Mouse (Mus musculus) kidney, postnatal 0 days (tissue): Measurements from ENCODE around the gene Sorcs3. TPM values are rescaled to one million over a fixed set of nuclear protein-coding genes. Genes with fewer than 3 reads are reported as not detected.

Experiments
- ATAC-seq: fragments of 200-750 bp; cut with Nextera tagmentation; replicated peaks from 2 replicates; pipeline ENCODE4 v1.8.0; 2017; ENCODE audit warnings: low read depth, moderate number of reproducible peaks, moderate TSS enrichment, moderate library complexity; ENCODE audit not compliant: low FRiP score
- DNase-seq: peaks from one replicate; pipeline ENCODE4 v3.0.0-alpha.2; 2016; ENCODE audit warnings: low spot score
- H3K27ac ChIP-seq: fragments of 300-500 bp; sonication (generic); 2 replicates; pipeline ENCODE4 v1.5.1; 2014; ENCODE audit warnings: mild to moderate bottlenecking
- H3K27me3 ChIP-seq: fragments of 300-500 bp; sonication (generic); 2 replicates; pipeline ENCODE4 v1.6.1; 2014; ENCODE audit warnings: low read length, mixed read lengths; ENCODE audit not compliant: insufficient read depth
- H3K36me3 ChIP-seq: fragments of 300-500 bp; sonication (generic); 2 replicates; pipeline ENCODE4 v1.6.1; 2014; ENCODE audit warnings: low read length, mixed read lengths; ENCODE audit not compliant: insufficient read depth
- H3K4me1 ChIP-seq: fragments of 300-500 bp; sonication (generic); replicated peaks from 2 replicates; pipeline ENCODE4 v1.6.1; 2014; ENCODE audit warnings: antibody characterized with exemption, low read length, mixed read lengths; ENCODE audit not compliant: insufficient read depth
- H3K4me2 ChIP-seq: fragments of 300-500 bp; sonication (generic); 2 replicates; pipeline ENCODE4 v1.6.1; 2014; ENCODE audit warnings: mild to moderate bottlenecking, low read length, moderate library complexity, mixed read lengths
- H3K4me3 ChIP-seq: fragments of 300-500 bp; sonication (generic); replicated peaks from 2 replicates; pipeline ENCODE4 v1.5.1; 2014; ENCODE audit warnings: low read depth, low read length
- H3K9ac ChIP-seq: fragments of 300-500 bp; sonication (generic); 2 replicates; pipeline ENCODE4 v1.6.1; 2014; ENCODE audit warnings: low read depth, low read length
- H3K9me3 ChIP-seq: fragments of 300-500 bp; sonication (generic); replicated peaks from 2 replicates; pipeline ENCODE4 v1.6.1; 2016; ENCODE audit warnings: low read length, inconsistent platforms, mixed read lengths
- CTCF ChIP-seq: IDR thresholded peaks from 2 replicates; pipeline ENCODE4 v1.5.1; 2016; ENCODE audit warnings: antibody characterized with exemption, low read depth, mild to moderate bottlenecking, moderate library complexity
- WGBS: fragments of 180-500 bp; shearing (Covaris S2); extraction: QIAGEN DNeasy Blood & Tissue Kit; methylation state at CpG from one replicate; pipeline ENCODE4 v1.1.7; 2014; 5-methylcytosine and 5-hydroxymethylcytosine counted together
- polyA plus RNA-seq: library from polyadenylated mRNA; unstranded; fragments of >200 nt; fragmentation: Nextera tagmentation; extraction: Ambion mirVana; gene quantifications from 2 replicates; pipeline ENCODE4 v1.2.1, GENCODE M21; 2015

The Sorcs3 gene
- polyA plus RNA-seq, 1 experiment from 2014 or later, result 0.93 TPM

- TF ChIP-seq CTCF, result no peak
Measured at GRCm38 (mm10) chr19:48343442-48343841, 137.6 kb downstream of the Sorcs3 start.

GRCm38 (mm10) chr19:48347116-48347515, 141.3 kb downstream of the Sorcs3 start:
- no peak for TF ChIP-seq CTCF
- DNase-seq (no peak), ATAC-seq (no peak)
- Histone ChIP-seq H3K4me3 (no peak overlapping the region), H3K9me3 (no peaks in the 10 kb centered on the region), H3K9ac (no peak overlapping the region), H3K4me2 (no peak overlapping the region), H3K27ac (no peak overlapping the region), H3K36me3 (no peaks in the 10 kb centered on the region), H3K4me1 (no peaks in the 10 kb centered on the region), H3K27me3 (no peaks in the 10 kb centered on the region)
- 70% methylated on average over 5 of the region's 5 CpGs for WGBS

More at GRCm38 (mm10) chr19:48343442-48343841, 137.6 kb downstream of the Sorcs3 start:
- H3K27me3 ChIP-seq, result no peaks in the 10 kb centered on the region
- H3K4me2 ChIP-seq, result no peak overlapping the region
- H3K27ac ChIP-seq, result no peak overlapping the region
- no peaks in the 10 kb centered on the region for H3K36me3 ChIP-seq
- no peaks in the 10 kb centered on the region for H3K9me3 ChIP-seq
- H3K9ac ChIP-seq, result no peak overlapping the region
- H3K4me1 ChIP-seq, result no peaks in the 10 kb centered on the region
- no peak for DNase-seq
- H3K4me3 ChIP-seq, result no peak overlapping the region
- 41% methylated on average over 7 of the region's 7 CpGs for whole genome bisulfite sequencing
- ATAC-seq, result no peak

DNA sequence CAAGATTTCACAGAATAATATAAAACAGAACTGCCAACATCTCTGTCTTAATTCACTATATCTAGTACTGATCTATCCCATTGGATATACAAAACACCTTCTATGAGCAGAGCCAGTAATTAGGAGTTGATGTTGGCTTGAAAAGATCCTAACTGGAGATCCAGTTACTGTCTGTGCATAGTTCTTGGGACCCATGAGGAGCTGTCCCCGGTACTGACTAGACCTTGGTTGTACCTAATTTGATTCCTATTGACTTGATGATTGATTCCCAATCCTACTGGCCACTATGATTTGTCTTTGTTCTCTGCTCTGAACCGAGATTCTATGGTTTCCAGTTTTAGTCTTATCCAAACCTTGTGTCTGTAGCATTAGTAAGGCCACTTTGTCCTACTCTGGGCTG, 151.0 kb downstream of the Sorcs3 start:
- H3K9me3 ChIP-seq, result no peaks in the 10 kb centered on the region
- no peak overlapping the region for H3K4me3 ChIP-seq
- H3K4me1 ChIP-seq, result no peaks in the 10 kb centered on the region
- no peak overlapping the region for H3K4me2 ChIP-seq
- H3K27ac ChIP-seq, result no peak overlapping the region
- DNase-seq (peak; percentile 46), ATAC-seq (no peak)
- no peak overlapping the region for H3K9ac ChIP-seq
- 65% methylated on average over 2 of the region's 2 CpGs for WGBS
- TF ChIP-seq CTCF, result no peak
- H3K36me3 ChIP-seq, result no peaks in the 10 kb centered on the region
- no peaks in the 10 kb centered on the region for H3K27me3 ChIP-seq

DNA sequence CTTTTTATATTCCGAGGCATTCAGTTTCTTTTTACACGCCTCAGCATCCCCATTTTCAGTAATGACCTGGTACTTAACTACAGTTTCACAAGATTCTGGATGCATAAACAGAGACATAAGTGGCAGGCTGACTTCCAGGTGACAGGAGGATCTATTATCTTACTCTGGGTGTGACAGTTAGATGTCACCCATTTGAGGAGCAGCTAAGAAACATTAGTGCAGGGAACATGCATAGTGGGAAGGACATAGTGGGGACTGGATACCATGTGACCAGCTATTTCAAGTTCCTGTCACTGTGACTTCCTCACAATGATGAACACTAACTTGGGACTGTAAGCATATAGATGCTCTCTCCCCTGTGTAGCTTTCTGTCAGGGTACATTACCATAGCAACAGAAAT, 156.3 kb downstream of the Sorcs3 start:
- no peak overlapping the region for H3K27ac ChIP-seq
- no peak overlapping the region for H3K4me2 ChIP-seq
- ATAC-seq (no peak), DNase-seq (no peak)
- no peaks in the 10 kb centered on the region for H3K4me1 ChIP-seq
- no peak overlapping the region for H3K4me3 ChIP-seq
- 81% methylated on average over 2 of the region's 2 CpGs for WGBS
- H3K9me3 ChIP-seq, result no peaks in the 10 kb centered on the region
- no peak for TF ChIP-seq CTCF
- H3K9ac ChIP-seq, result no peak overlapping the region
- no peaks in the 10 kb centered on the region for H3K27me3 ChIP-seq
- no peaks in the 10 kb centered on the region for H3K36me3 ChIP-seq

GRCm38 (mm10) chr19:48368056-48368455, 162.2 kb downstream of the Sorcs3 start:
- no peaks in the 10 kb centered on the region; the same call in 1 of the 2 replicates for H3K4me1 ChIP-seq
- no peak overlapping the region for H3K4me3 ChIP-seq
- no peaks in the 10 kb centered on the region for H3K36me3 ChIP-seq
- no peak overlapping the region for H3K4me2 ChIP-seq
- TF ChIP-seq CTCF, result no peak
- no peak overlapping the region for H3K9ac ChIP-seq
- H3K9me3 ChIP-seq, result no peaks in the 10 kb centered on the region
- no peak for ATAC-seq
- no peaks in the 10 kb centered on the region for H3K27me3 ChIP-seq
- no peak overlapping the region for H3K27ac ChIP-seq
- 47% methylated on average over 10 of the region's 10 CpGs for WGBS
- no peak for DNase-seq

GRCm38 (mm10) chr19:48371787-48372186, 166.0 kb downstream of the Sorcs3 start:
- H3K36me3 ChIP-seq, result no peaks in the 10 kb centered on the region
- no peak overlapping the region for H3K27ac ChIP-seq
- DNase-seq (peak; percentile 21), ATAC-seq (0 out of 2 replicates have a peak, but pooled peaks have one; percentile 17)
- H3K9ac ChIP-seq, result no peak overlapping the region
- no peak overlapping the region for H3K4me3 ChIP-seq
- no peaks in the 10 kb centered on the region for H3K27me3 ChIP-seq
- no peaks in the 10 kb centered on the region for H3K9me3 ChIP-seq
- TF ChIP-seq CTCF, result no peak
- H3K4me1 ChIP-seq, result no peaks in the 10 kb centered on the region; the same call in 1 of the 2 replicates
- H3K4me2 ChIP-seq, result no peak overlapping the region
- WGBS, result 44% methylated on average over 9 of the region's 9 CpGs

- H3K4me2 ChIP-seq, result no peak overlapping the region
- no peak for TF ChIP-seq CTCF
- no peak overlapping the region for H3K9ac ChIP-seq
- no peaks in the 10 kb centered on the region for H3K9me3 ChIP-seq
- ATAC-seq (no peak), DNase-seq (peak; percentile 50)
- H3K27ac ChIP-seq, result no peak overlapping the region
- 47% methylated on average over 11 of the region's 11 CpGs for WGBS
- no peaks in the 10 kb centered on the region for H3K4me1 ChIP-seq
- H3K27me3 ChIP-seq, result no peaks in the 10 kb centered on the region
- no peaks in the 10 kb centered on the region for H3K36me3 ChIP-seq
- no peak overlapping the region for H3K4me3 ChIP-seq
Measured at GRCm38 (mm10) chr19:48378006-48378540, 172.2 kb downstream of the Sorcs3 start.
